Mouse (Mus musculus): ENCODE data around the gene Inha.
A peak's percentile ranks its signal among the peaks of the same experiment; 100 is the strongest.

Gene Inha

DNA sequence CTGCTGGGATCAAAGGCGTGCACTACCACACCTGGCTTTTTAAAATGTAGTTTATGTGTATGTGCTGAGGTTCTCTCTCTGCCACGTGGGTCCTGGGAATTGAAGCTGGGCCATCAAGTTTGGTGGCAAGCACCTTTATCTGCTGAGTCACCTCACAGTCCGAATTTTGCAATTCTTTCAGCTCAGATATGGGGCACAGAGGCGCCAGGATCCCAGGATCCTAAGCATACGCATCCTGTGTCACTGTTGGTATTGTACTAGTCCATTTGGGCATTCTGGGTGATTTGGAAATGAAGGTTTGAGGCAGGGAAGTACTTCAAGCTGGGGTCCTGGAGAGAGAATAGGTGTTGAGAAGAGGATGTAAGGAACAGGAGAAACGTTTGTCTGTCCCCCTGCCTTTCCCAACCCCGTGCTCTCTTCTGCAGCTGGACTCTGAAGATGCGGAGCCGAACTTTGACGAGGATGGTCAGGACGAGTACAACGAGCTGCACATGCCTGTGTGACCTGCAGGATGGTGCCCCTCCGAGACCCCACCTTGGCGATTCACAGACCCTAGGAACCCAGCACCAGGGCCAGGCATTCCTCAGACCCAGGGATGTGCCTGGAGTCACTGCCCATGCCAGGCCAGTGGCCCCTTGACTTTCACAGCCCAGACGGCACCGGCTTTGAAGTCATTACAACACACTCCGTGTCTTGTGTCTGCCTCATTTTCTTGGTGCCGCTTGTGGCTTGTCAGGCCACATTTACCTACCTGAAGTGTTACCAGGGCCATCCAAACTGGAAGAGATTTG is 51.7 kb downstream of the Inha start:
- no peak for DNase-seq

GRCm38 (mm10) chr1:75559212-75559925 is 52.5 kb downstream of the Inha start:
- DNase-seq = peak; percentile 89 to 94

All from lung, adult 18-20 months (tissue).